Mouse (Mus musculus) A20 (cell line): Measurements from ENCODE around the gene Tmem38b.

Experiments used
- DNase-seq: peaks from one replicate; pipeline ENCODE4 v3.0.0-alpha.2; 2011; ENCODE audit warnings: low read depth, low spot score

The Tmem38b gene

GRCm38 (mm10) chr4:53828914-53829313 is 3.1 kb downstream of the Tmem38b start:
- no peak for DNase-seq

GRCm38 (mm10) chr4:53830016-53830415 is 4.2 kb downstream of the Tmem38b start:
- DNase-seq, result no peak

- DNase-seq, result no peak
These were observed 4.7 kb downstream of the Tmem38b start for GRCm38 (mm10) chr4:53830579-53830978.

- no peak for DNase-seq
These were observed 6.5 kb downstream of the Tmem38b start for GRCm38 (mm10) chr4:53832321-53832720.

GRCm38 (mm10) chr4:53836978-53837377 is 11.1 kb downstream of the Tmem38b start:
- no peak for DNase-seq

GRCm38 (mm10) chr4:53840158-53840870 is 14.5 kb downstream of the Tmem38b start:
- DNase-seq, result no peak

- no peak for DNase-seq
These were observed 17.7 kb downstream of the Tmem38b start for GRCm38 (mm10) chr4:53843553-53843952.

- peak; percentile 66 for DNase-seq
These were observed 19.2 kb downstream of the Tmem38b start for GRCm38 (mm10) chr4:53844835-53845619.

GRCm38 (mm10) chr4:53845656-53846055 is 19.8 kb downstream of the Tmem38b start:
- DNase-seq, result no peak

GRCm38 (mm10) chr4:53846326-53846725 is 20.5 kb downstream of the Tmem38b start:
- no peak for DNase-seq

- no peak for DNase-seq
These were observed 21.7 kb downstream of the Tmem38b start for GRCm38 (mm10) chr4:53847541-53847940.

GRCm38 (mm10) chr4:53848308-53848707 is 22.5 kb downstream of the Tmem38b start:
- DNase-seq, result no peak

GRCm38 (mm10) chr4:53848816-53849215 is 23.0 kb downstream of the Tmem38b start:
- DNase-seq, result no peak

- no peak for DNase-seq
These were observed 24.0 kb downstream of the Tmem38b start for GRCm38 (mm10) chr4:53849804-53850203.

- DNase-seq, result no peak
These were observed 27.5 kb downstream of the Tmem38b start for GRCm38 (mm10) chr4:53853333-53853732.

GRCm38 (mm10) chr4:53859944-53860343 is 34.1 kb downstream of the Tmem38b start:
- DNase-seq, result peak; percentile 88

GRCm38 (mm10) chr4:53862101-53862500 is 36.3 kb downstream of the Tmem38b start:
- DNase-seq, result no peak

- no peak for DNase-seq
These were observed 38.4 kb downstream of the Tmem38b start for GRCm38 (mm10) chr4:53864098-53864820.

GRCm38 (mm10) chr4:53866459-53866858 is 40.6 kb downstream of the Tmem38b start:
- no peak for DNase-seq

- no peak for DNase-seq
These were observed 52.9 kb downstream of the Tmem38b start for GRCm38 (mm10) chr4:53878542-53879417.
